Mouse (Mus musculus): ENCODE results near the gene Sorbs2. TPM values are rescaled to one million over a fixed set of nuclear protein-coding genes. Genes with fewer than 3 reads are reported as not detected.

The Sorbs2 gene
- polyA plus RNA-seq, 1 experiment from 2014 or later, result 43.2 TPM

- no peak overlapping the region for H3K4me2 ChIP-seq
- H3K9ac ChIP-seq, result no peak overlapping the region
- no peak overlapping the region for H3K27ac ChIP-seq
- no peaks in the 10 kb centered on the region for H3K27me3 ChIP-seq
- H3K36me3 ChIP-seq, result no peaks in the 10 kb centered on the region
- H3K4me1 ChIP-seq, result no peaks in the 10 kb centered on the region
- no peak overlapping the region for H3K4me3 ChIP-seq (replicated peaks)
- no peaks in the 10 kb centered on the region for H3K9me3 ChIP-seq (replicated peaks)
- 66% methylated on average over 4 of the region's 4 CpGs for WGBS
- no peak for ATAC-seq (replicated peaks; ENCODE audit: low FRiP score)
Observed at GRCm38 (mm10) chr8:45703700-45704101, 196.1 kb downstream of the Sorbs2 start.

GRCm38 (mm10) chr8:45709098-45709497 lies 201.5 kb downstream of the Sorbs2 start:
- no peak overlapping the region for H3K4me2 ChIP-seq
- H3K36me3 ChIP-seq, result no peaks in the 10 kb centered on the region
- H3K4me1 ChIP-seq, result 0 out of 2 replicates have a peak, but pooled peaks cover under 1% of the 10 kb centered on the region
- no peak overlapping the region for H3K27ac ChIP-seq
- no peaks in the 10 kb centered on the region for H3K9me3 ChIP-seq (replicated peaks)
- 86% methylated on average over 4 of the region's 4 CpGs for WGBS
- no peaks in the 10 kb centered on the region for H3K27me3 ChIP-seq
- H3K9ac ChIP-seq, result no peak overlapping the region
- no peak for ATAC-seq (replicated peaks; ENCODE audit: low FRiP score)
- H3K4me3 ChIP-seq (replicated peaks), result no peak overlapping the region

- H3K9me3 ChIP-seq (replicated peaks), result no peaks in the 10 kb centered on the region
- no peak overlapping the region for H3K4me2 ChIP-seq
- 33% methylated on average over 4 of the region's 4 CpGs for WGBS
- ATAC-seq (replicated peaks; ENCODE audit: low FRiP score), result no peak
- no peak overlapping the region for H3K9ac ChIP-seq
- no peaks in the 10 kb centered on the region for H3K36me3 ChIP-seq
- H3K27ac ChIP-seq, result no peak overlapping the region
- H3K4me3 ChIP-seq (replicated peaks), result no peak overlapping the region
- H3K27me3 ChIP-seq, result no peaks in the 10 kb centered on the region
- H3K4me1 ChIP-seq, result peaks cover 5% of the 10 kb centered on the region
Observed at GRCm38 (mm10) chr8:45709734-45710133, 202.1 kb downstream of the Sorbs2 start.

- H3K36me3 ChIP-seq, result no peaks in the 10 kb centered on the region
- 70% methylated on average over 6 of the region's 6 CpGs for WGBS
- ATAC-seq (replicated peaks; ENCODE audit: low FRiP score), result no peak
Observed at GRCm38 (mm10) chr8:45712610-45713009, 205.0 kb downstream of the Sorbs2 start.

GRCm38 (mm10) chr8:45714806-45715205 lies 207.2 kb downstream of the Sorbs2 start:
- H3K9ac ChIP-seq, result no peak overlapping the region
- H3K4me2 ChIP-seq, result no peak overlapping the region
- H3K4me1 ChIP-seq, result peaks cover 13% of the 10 kb centered on the region
- no peak overlapping the region for H3K4me3 ChIP-seq (replicated peaks)
- H3K27me3 ChIP-seq, result no peaks in the 10 kb centered on the region
- no peaks in the 10 kb centered on the region for H3K36me3 ChIP-seq
- ATAC-seq (replicated peaks; ENCODE audit: low FRiP score), result 0 out of 2 replicates have a peak, but pooled peaks have one; percentile 18
- WGBS, result 9% methylated on average over 3 of the region's 3 CpGs
- H3K9me3 ChIP-seq (replicated peaks), result no peaks in the 10 kb centered on the region
- H3K27ac ChIP-seq, result no peak overlapping the region

More at GRCm38 (mm10) chr8:45712610-45713009, 205.0 kb downstream of the Sorbs2 start:
- H3K9me3 ChIP-seq (replicated peaks), result no peaks in the 10 kb centered on the region
- H3K27ac ChIP-seq, result no peak overlapping the region
- no peak overlapping the region for H3K4me2 ChIP-seq
- H3K9ac ChIP-seq, result no peak overlapping the region
- H3K4me3 ChIP-seq (replicated peaks), result no peak overlapping the region
- H3K4me1 ChIP-seq, result peaks cover 13% of the 10 kb centered on the region
- no peaks in the 10 kb centered on the region for H3K27me3 ChIP-seq

- H3K9me3 ChIP-seq (replicated peaks), result no peaks in the 10 kb centered on the region
Observed at GRCm38 (mm10) chr8:45715330-45716027, 207.9 kb downstream of the Sorbs2 start.

GRCm38 (mm10) chr8:45719776-45720175 lies 212.2 kb downstream of the Sorbs2 start:
- no peaks in the 10 kb centered on the region for H3K27me3 ChIP-seq
- H3K9ac ChIP-seq, result no peak overlapping the region
- peaks cover 7% of the 10 kb centered on the region for H3K4me1 ChIP-seq
- H3K9me3 ChIP-seq (replicated peaks), result no peaks in the 10 kb centered on the region
- H3K27ac ChIP-seq, result no peak overlapping the region; the same call in 1 of the 2 replicates
- no peaks in the 10 kb centered on the region for H3K36me3 ChIP-seq
- 69% methylated on average over 8 of the region's 8 CpGs for WGBS
- no peak overlapping the region for H3K4me3 ChIP-seq (replicated peaks)
- ATAC-seq (replicated peaks; ENCODE audit: low FRiP score), result no peak; the same call in 1 of the 2 replicates
- no peak overlapping the region for H3K4me2 ChIP-seq

More at GRCm38 (mm10) chr8:45715330-45716027, 207.9 kb downstream of the Sorbs2 start:
- ATAC-seq (replicated peaks; ENCODE audit: low FRiP score), result no peak
- H3K4me2 ChIP-seq, result no peak overlapping the region
- H3K27me3 ChIP-seq, result no peaks in the 10 kb centered on the region
- H3K4me3 ChIP-seq (replicated peaks), result no peak overlapping the region
- H3K4me1 ChIP-seq, result peaks cover 13% of the 10 kb centered on the region
- no peak overlapping the region for H3K9ac ChIP-seq
- no peak overlapping the region for H3K27ac ChIP-seq
- 60% methylated on average over 13 of the region's 13 CpGs for WGBS
- no peaks in the 10 kb centered on the region for H3K36me3 ChIP-seq

GRCm38 (mm10) chr8:45724204-45724603 lies 216.6 kb downstream of the Sorbs2 start:
- ATAC-seq (replicated peaks; ENCODE audit: low FRiP score), result no peak
- H3K36me3 ChIP-seq, result no peaks in the 10 kb centered on the region

GRCm38 (mm10) chr8:45725321-45725720 lies 217.7 kb downstream of the Sorbs2 start:
- Histone ChIP-seq H3K4me1 (no peaks in the 10 kb centered on the region), H3K27ac (no peak overlapping the region), H3K9me3 (replicated peaks) (no peaks in the 10 kb centered on the region), H3K4me3 (replicated peaks) (no peak overlapping the region), H3K4me2 (no peak overlapping the region), H3K27me3 (no peaks in the 10 kb centered on the region), H3K9ac (no peak overlapping the region), H3K36me3 (no peaks in the 10 kb centered on the region)
- 61% methylated on average over 5 of the region's 5 CpGs for WGBS
- ATAC-seq (replicated peaks; ENCODE audit: low FRiP score), result no peak

More at GRCm38 (mm10) chr8:45724204-45724603, 216.6 kb downstream of the Sorbs2 start:
- Histone ChIP-seq H3K4me2 (no peak overlapping the region), H3K9me3 (replicated peaks) (no peaks in the 10 kb centered on the region), H3K4me1 (no peaks in the 10 kb centered on the region), H3K4me3 (replicated peaks) (no peak overlapping the region), H3K27ac (no peak overlapping the region), H3K9ac (no peak overlapping the region), H3K27me3 (no peaks in the 10 kb centered on the region)
- WGBS, result 87% methylated on average over 3 of the region's 3 CpGs

- H3K4me2 ChIP-seq, result no peak overlapping the region
- H3K9ac ChIP-seq, result no peak overlapping the region
- no peak for ATAC-seq (replicated peaks; ENCODE audit: low FRiP score)
- H3K27me3 ChIP-seq, result no peaks in the 10 kb centered on the region
- no peak overlapping the region for H3K27ac ChIP-seq
- 54% methylated on average over 7 of the region's 7 CpGs for WGBS
- no peak overlapping the region for H3K4me3 ChIP-seq (replicated peaks)
- H3K4me1 ChIP-seq, result no peaks in the 10 kb centered on the region
- H3K36me3 ChIP-seq, result no peaks in the 10 kb centered on the region
- H3K9me3 ChIP-seq (replicated peaks), result no peaks in the 10 kb centered on the region
Observed at GRCm38 (mm10) chr8:45729850-45730382, 222.3 kb downstream of the Sorbs2 start.

- Histone ChIP-seq H3K4me3 (replicated peaks) (no peak overlapping the region), H3K4me1 (no peaks in the 10 kb centered on the region), H3K27me3 (no peaks in the 10 kb centered on the region), H3K9me3 (replicated peaks) (no peaks in the 10 kb centered on the region), H3K9ac (no peak overlapping the region), H3K36me3 (no peaks in the 10 kb centered on the region), H3K4me2 (no peak overlapping the region), H3K27ac (no peak overlapping the region)
- ATAC-seq (replicated peaks; ENCODE audit: low FRiP score), result no peak
- 72% methylated on average over 5 of the region's 5 CpGs for WGBS
Observed at GRCm38 (mm10) chr8:45730795-45731194, 223.2 kb downstream of the Sorbs2 start.

- Histone ChIP-seq H3K9ac (no peak overlapping the region), H3K4me1 (no peaks in the 10 kb centered on the region), H3K27ac (no peak overlapping the region), H3K4me2 (no peak overlapping the region), H3K4me3 (replicated peaks) (no peak overlapping the region), H3K27me3 (no peaks in the 10 kb centered on the region), H3K9me3 (replicated peaks) (no peaks in the 10 kb centered on the region), H3K36me3 (no peaks in the 10 kb centered on the region)
- WGBS, result 88% methylated on average over 8 of the region's 8 CpGs
- ATAC-seq (replicated peaks; ENCODE audit: low FRiP score), result no peak
Observed at GRCm38 (mm10) chr8:45734071-45734470, 226.5 kb downstream of the Sorbs2 start.
